Mouse (Mus musculus) macrophage (primary cell): ENCODE measurements around the gene Ltbp1. TPM values are rescaled to one million over a fixed set of nuclear protein-coding genes. Genes with fewer than 3 reads are reported as not detected.
A peak's percentile ranks its signal among the peaks of the same experiment; 100 is the strongest.

Experiments used
- H3K27ac ChIP-seq: fragments of 350-480 bp; formaldehyde crosslinking; 2 replicates; pipeline ENCODE4 v1.9.0; 2021
- H3K36me3 ChIP-seq: fragments of 350-480 bp; formaldehyde crosslinking; 2 replicates; pipeline ENCODE4 v1.9.0; 2021; ENCODE audit errors: inconsistent target
- H3K4me3 ChIP-seq: fragments of 350-480 bp; formaldehyde crosslinking; 2 replicates; pipeline ENCODE4 v1.9.0; 2021; ENCODE audit errors: inconsistent target
- H3K79me2 ChIP-seq: fragments of 350-480 bp; formaldehyde crosslinking; 2 replicates; pipeline ENCODE4 v1.9.0; 2021; ENCODE audit errors: inconsistent target
- WGBS: methylation state at CpG from one replicate; pipeline ENCODE4 v1.1.7; 2026; ENCODE audit warnings: inconsistent platforms; ENCODE audit not compliant: missing documents; 5-methylcytosine and 5-hydroxymethylcytosine counted together
- polyA plus RNA-seq: library from polyadenylated mRNA; stranded (reverse); fragments of 250-400 nt; gene quantifications from 3 replicates; pipeline ENCODE4 v1.2.4, GENCODE M21; 2018; ENCODE audit warnings: inconsistent platforms
- total RNA-seq, 78 experiments: library from RNA; depleted of rRNA; stranded (reverse); fragments of 250-400 nt; gene quantifications; 1 replicate in 9 of 78; 2 replicates in 24 of 78; 3 replicates in 43 of 78; 4 replicates in 2 of 78; pipeline ENCODE4 v1.2.4; 2018; ENCODE audit warnings: inconsistent platforms in 56 of 78

The Ltbp1 gene
- 1 to 10 TPM in 5 of 26 experiments, under 1 TPM in 10, not detected in 11; 0.11 to 4.9 (median 0.27) TPM for total RNA-seq (2018; cell fraction: chromatin; rRNA removed)
- 1 to 10 TPM in 1 of 26 experiments, under 1 TPM in 24, not detected in 1; 0.03 to 1.2 (median 0.07) TPM for total RNA-seq (2018; cell fraction: cytosol; rRNA removed)
- 1 to 10 TPM in 4 of 26 experiments, under 1 TPM in 16, not detected in 6; 0.15 to 2.6 (median 0.40) TPM for total RNA-seq (2018; cell fraction: nucleus; rRNA removed)
- 0.04 to 0.23 TPM in 2 of 3 replicates, not detected in the other for polyA plus RNA-seq

GRCm38 (mm10) chr17:75005281-75005684 is at the start of gene Ltbp1:
Gene Ltbp1, plus strand, starts transcription at chr17:75005568.
- peak within 1 kb of the TSS; percentile 15; the same call in 1 of the 2 replicates for H3K4me3 ChIP-seq
- H3K36me3 ChIP-seq = no peaks in the 10 kb centered on the region
- H3K79me2 ChIP-seq = no peaks in the 10 kb centered on the region
- no peak within 1 kb of the TSS for H3K27ac ChIP-seq
- WGBS = 2% methylated on average over 27 of the region's 27 CpGs

- Histone ChIP-seq H3K79me2 (no peaks in the 10 kb centered on the region), H3K36me3 (no peaks in the 10 kb centered on the region), H3K4me3 (no peak overlapping the region), H3K27ac (no peak overlapping the region)
- 76% methylated on average over 6 of the region's 6 CpGs for whole genome bisulfite sequencing
Measured at GRCm38 (mm10) chr17:74959481-74960245, 45.7 kb upstream of the Ltbp1 start.

GRCm38 (mm10) chr17:74963222-74963621 is 42.1 kb upstream of the Ltbp1 start:
- no peak overlapping the region for H3K4me3 ChIP-seq
- 91% methylated on average over 8 of the region's 8 CpGs for WGBS
- no peaks in the 10 kb centered on the region for H3K79me2 ChIP-seq
- no peaks in the 10 kb centered on the region for H3K36me3 ChIP-seq
- H3K27ac ChIP-seq = no peak overlapping the region

GRCm38 (mm10) chr17:74963861-74964260 is 41.5 kb upstream of the Ltbp1 start:
- H3K4me3 ChIP-seq = no peak overlapping the region
- no peaks in the 10 kb centered on the region for H3K36me3 ChIP-seq
- H3K79me2 ChIP-seq = no peaks in the 10 kb centered on the region
- WGBS = 88% methylated on average over 3 of the region's 3 CpGs
- no peak overlapping the region for H3K27ac ChIP-seq

GRCm38 (mm10) chr17:74967298-74967848 is 38.0 kb upstream of the Ltbp1 start:
- H3K27ac ChIP-seq = no peak overlapping the region
- H3K79me2 ChIP-seq = no peaks in the 10 kb centered on the region
- no peak overlapping the region for H3K4me3 ChIP-seq
- no peaks in the 10 kb centered on the region for H3K36me3 ChIP-seq
- WGBS = 85% methylated on average over 7 of the region's 7 CpGs

GRCm38 (mm10) chr17:74968152-74968712 is 37.1 kb upstream of the Ltbp1 start:
- WGBS = 81% methylated on average over 8 of the region's 9 CpGs
- H3K79me2 ChIP-seq = no peaks in the 10 kb centered on the region
- no peak overlapping the region for H3K27ac ChIP-seq
- no peaks in the 10 kb centered on the region for H3K36me3 ChIP-seq
- H3K4me3 ChIP-seq = no peak overlapping the region

- Histone ChIP-seq H3K79me2 (no peaks in the 10 kb centered on the region), H3K4me3 (no peak overlapping the region), H3K27ac (no peak overlapping the region), H3K36me3 (no peaks in the 10 kb centered on the region)
- 93% methylated on average over 16 of the region's 16 CpGs for WGBS
Measured at GRCm38 (mm10) chr17:74968738-74969271, 36.6 kb upstream of the Ltbp1 start.

- WGBS = 84% methylated on average over 6 of the region's 6 CpGs
- H3K36me3 ChIP-seq = no peaks in the 10 kb centered on the region
- no peak overlapping the region for H3K27ac ChIP-seq
- no peak overlapping the region for H3K4me3 ChIP-seq
- no peaks in the 10 kb centered on the region for H3K79me2 ChIP-seq
Measured at GRCm38 (mm10) chr17:74975192-74975591, 30.2 kb upstream of the Ltbp1 start.

GRCm38 (mm10) chr17:74976167-74976985 is 29.0 kb upstream of the Ltbp1 start:
- WGBS = 87% methylated on average over 8 of the region's 8 CpGs
- H3K36me3 ChIP-seq = no peaks in the 10 kb centered on the region
- H3K79me2 ChIP-seq = no peaks in the 10 kb centered on the region
- no peak overlapping the region for H3K4me3 ChIP-seq
- no peak overlapping the region for H3K27ac ChIP-seq

GRCm38 (mm10) chr17:74979767-74980166 is 25.6 kb upstream of the Ltbp1 start:
- WGBS = 85% methylated on average over 8 of the region's 8 CpGs
- Histone ChIP-seq H3K79me2 (no peaks in the 10 kb centered on the region), H3K4me3 (no peak overlapping the region), H3K36me3 (no peaks in the 10 kb centered on the region), H3K27ac (no peak overlapping the region)

- Histone ChIP-seq H3K27ac (no peak overlapping the region), H3K79me2 (no peaks in the 10 kb centered on the region), H3K36me3 (no peaks in the 10 kb centered on the region), H3K4me3 (no peak overlapping the region)
- WGBS = 89% methylated on average over 5 of the region's 5 CpGs
Measured at GRCm38 (mm10) chr17:74981703-74982102, 23.7 kb upstream of the Ltbp1 start.

GRCm38 (mm10) chr17:74982880-74983279 is 22.5 kb upstream of the Ltbp1 start:
- H3K36me3 ChIP-seq = no peaks in the 10 kb centered on the region
- WGBS = 71% methylated on average over 1 of the region's 1 CpGs
- H3K4me3 ChIP-seq = no peak overlapping the region
- no peak overlapping the region for H3K27ac ChIP-seq
- H3K79me2 ChIP-seq = no peaks in the 10 kb centered on the region

GRCm38 (mm10) chr17:74984071-74984470 is 21.3 kb upstream of the Ltbp1 start:
- Histone ChIP-seq H3K4me3 (no peak overlapping the region), H3K27ac (no peak overlapping the region), H3K36me3 (no peaks in the 10 kb centered on the region), H3K79me2 (no peaks in the 10 kb centered on the region)
- 100% methylated on average over 1 of the region's 1 CpGs for WGBS

GRCm38 (mm10) chr17:74984681-74985080 is 20.7 kb upstream of the Ltbp1 start:
- no peaks in the 10 kb centered on the region for H3K36me3 ChIP-seq
- no peak overlapping the region for H3K4me3 ChIP-seq
- H3K79me2 ChIP-seq = no peaks in the 10 kb centered on the region
- H3K27ac ChIP-seq = no peak overlapping the region
